Mouse (Mus musculus) lung, postnatal 0 days (tissue): ENCODE measurements around the gene Nyap1.

Experiments used
- CTCF ChIP-seq: IDR thresholded peaks from 2 replicates; pipeline ENCODE4 v1.5.1; 2016; ENCODE audit warnings: antibody characterized with exemption, mild to moderate bottlenecking
- EP300 ChIP-seq: IDR thresholded peaks from 2 replicates; pipeline ENCODE4 v1.6.1; 2016; ENCODE audit warnings: antibody characterized with exemption, mild to moderate bottlenecking, control low read depth

DNA sequence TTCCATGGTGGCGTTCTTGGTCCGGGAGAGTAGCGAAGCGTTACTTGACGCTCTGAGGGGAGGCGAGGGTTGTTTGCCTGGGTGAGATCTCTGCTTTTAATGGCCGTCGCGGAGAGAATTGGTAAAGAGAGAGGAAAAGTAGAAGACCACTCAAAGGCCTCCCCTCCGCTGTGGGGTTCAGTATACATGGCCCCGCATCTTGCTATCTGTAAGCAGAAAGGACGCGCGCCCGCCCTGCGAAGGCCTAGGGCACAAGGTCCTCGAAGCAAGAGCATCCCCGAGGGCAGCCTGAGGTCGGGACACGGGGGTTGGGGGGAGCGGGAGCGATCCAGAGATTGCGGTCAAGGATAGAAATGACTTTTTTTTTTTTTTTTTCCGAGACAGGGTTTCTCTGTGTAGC, 46.8 kb upstream of the Nyap1 start:
- TF ChIP-seq CTCF (no peak), EP300 (no peak)
